Mouse (Mus musculus): ENCODE measurements around the gene Wfikkn1.
A peak's percentile ranks its signal among the peaks of the same experiment; 100 is the strongest.

The Wfikkn1 gene

DNA sequence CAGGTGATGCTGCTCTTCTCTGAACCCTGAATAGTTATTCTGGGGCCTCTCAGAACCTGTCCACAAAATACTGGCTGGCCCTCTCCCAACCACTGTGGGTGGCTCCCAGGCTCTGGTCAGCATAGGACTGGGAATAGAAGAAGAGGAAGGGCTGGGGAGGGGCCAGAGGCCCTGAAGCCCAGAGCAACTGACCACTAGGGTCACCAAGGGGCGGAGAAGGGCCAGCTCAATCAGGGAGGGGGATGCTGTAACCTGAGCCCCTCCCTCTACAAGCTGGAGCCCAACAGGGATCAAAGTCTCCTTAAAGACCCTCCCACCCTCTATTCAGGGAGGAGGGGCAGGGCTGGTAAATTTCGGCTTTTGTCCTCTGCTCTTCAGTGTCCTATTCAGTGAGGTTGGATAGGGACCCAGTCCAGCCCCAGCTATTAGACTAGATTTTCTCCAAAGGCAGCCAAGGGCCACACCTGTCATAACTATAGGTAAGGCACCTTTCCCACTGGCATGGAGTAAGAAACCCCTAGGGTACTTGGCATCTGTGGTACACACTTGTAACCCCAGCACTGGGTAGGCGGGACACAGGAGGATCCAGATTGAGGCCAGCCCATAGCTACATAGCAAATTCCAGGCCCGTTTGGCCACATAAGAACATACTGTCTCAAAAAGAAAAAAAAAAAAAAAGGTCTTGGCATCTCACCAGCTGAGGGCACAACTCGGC lies at the start of gene Wfikkn1:
Wfikkn1 (minus strand) TSS at position 663 of the 715 bp plus-strand sequence.
- DNase-seq: no peak

DNA sequence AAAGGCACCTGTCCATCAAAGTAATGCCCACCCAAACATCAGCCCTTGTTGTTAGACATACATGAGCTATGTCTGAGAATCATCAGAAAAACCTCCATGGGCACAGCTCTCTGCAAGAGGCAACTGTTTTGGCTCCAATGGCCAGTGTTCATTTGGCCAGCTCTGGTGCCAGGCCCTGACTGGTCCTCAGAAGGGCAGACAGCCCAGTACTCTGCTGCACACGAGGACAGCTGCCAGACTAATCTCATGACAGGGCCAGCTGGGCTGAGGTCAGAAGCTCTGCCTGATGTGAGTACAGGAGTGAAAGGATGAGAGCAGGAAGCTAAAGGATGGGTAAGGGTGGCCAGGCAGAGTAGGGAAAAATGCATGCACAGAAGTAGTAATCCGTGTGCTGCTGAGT lies 44.7 kb upstream of the Wfikkn1 start:
- no peak for DNase-seq

DNA sequence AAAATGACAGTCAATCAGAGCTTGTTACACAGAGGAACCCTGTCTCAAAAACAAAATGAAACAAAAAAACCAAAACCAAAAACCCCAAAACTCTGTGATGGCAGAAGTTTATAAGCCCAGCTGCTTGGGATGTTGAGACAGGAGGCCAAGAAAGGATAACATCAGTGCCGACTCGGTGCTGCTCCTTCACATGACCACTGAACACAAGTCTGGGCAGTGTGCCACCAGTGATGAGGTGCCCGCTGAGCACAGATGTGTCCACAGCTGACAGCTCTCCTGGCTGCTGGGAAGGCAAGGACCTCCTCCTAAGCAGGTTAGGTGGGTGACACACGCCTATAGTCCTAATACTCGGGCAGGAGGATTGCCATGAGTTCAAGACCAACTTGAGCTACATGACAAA lies 41.5 kb upstream of the Wfikkn1 start:
- DNase-seq: no peak

DNA sequence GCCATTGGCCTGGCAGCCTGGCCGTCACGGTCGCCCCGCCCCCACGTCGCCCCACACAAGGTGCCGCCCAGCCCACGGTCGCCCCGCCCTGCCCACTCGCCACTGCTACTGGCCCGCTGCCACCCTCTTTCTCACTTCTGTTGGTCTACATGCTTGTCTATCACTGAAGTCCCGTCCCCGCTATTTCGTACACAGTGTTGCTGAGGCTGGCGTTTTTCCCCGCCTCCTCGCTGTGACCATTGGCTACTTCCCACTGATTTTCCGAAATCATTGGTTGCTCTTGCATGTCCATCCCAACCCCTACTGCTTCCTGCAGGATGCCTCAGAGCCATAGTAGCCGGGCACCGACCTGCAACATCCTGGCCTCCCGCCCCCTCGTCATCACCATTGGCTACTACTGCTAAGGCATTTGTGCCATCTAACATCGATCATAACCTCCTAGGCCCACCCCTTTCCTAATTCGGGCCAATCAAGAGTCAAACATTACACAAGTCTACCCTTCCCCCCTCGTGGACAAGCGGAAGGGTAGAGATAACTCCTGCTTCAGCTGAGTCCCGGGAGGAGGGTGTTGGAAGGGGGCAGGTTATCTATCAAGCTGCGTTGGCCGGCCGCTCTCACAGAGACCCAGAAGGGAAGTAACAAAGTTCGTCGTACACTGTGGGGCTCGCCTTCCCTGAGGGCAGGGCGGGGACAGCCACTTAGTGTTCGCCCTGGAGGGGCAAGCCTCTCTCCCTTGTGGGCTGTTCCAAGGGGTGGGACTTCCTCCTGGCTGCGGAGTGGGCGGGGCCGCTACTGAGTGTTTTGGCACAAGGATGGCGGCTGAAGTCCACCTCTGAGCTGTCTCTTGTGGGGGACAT lies 39.4 kb upstream of the Wfikkn1 start:
- DNase-seq: peak; percentile 99

DNA sequence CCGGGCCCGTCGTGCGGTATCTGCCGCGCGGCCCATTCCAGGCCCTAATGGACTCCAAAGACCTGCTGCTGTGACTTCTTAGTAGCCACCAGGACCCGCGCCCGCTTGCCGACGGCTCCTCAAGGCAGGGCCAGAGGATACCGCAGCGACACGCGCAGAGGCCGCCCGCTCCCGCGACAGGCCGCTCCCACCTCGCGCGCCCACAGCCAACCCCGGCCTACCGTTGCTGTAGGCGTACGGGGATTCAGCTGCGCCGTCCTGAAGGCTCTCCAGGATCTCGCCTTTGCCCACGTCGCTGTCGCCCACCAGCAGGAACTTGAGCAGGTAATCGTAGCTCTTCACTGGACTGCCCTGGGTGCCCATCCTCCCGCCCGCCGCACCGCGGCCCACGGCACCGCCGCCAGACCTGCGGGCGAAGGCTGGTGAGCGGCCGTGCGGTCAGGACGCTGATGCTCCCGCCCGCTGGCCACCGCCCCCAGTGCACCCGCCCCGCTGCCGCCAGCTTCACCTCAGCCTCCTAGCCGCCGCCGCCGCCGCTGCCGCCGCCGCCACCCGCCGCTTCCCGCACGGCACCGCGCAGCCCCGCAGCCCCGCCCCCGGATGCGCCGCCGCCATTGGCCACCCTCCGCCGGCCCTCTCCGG lies 38.6 kb upstream of the Wfikkn1 start, which contains the start of gene Rab40c:
Rab40c (minus strand) TSS at position 584 of the 642 bp plus-strand sequence.
- DNase-seq: no peak

DNA sequence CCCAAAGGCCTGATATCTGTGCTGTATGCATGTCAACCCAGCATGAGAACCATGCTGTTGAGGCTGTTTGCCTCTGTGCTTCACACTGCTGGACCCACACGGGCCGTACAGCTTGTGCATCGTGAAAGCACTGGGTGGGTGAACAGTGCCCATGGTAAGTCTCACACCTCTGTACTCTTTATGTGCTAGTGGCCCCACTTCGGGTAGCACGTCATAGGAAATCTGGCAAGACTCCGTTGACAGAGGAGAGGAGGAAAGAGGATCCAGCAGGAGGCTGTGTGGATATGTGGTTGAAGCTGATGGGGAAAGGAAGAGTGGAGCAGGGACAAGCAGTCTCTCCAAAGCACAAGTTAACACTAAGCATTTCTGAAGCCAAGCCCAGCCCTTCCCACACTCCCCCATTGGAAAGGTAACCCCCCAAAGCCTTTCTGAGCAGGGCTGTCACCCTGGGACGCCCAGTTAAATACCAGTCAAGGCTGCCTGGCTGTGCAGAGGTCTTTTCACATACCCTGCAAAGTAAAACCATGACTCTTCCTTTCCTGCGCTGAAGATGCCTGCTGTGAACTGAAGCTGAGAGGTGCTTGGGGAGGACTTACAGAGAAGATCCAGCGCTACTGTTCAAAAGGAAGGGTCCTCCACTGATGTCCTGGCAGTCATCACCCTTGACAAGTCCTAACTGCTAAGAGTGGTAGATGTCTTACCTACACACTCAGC lies 37.5 kb upstream of the Wfikkn1 start:
- DNase-seq: no peak

DNA sequence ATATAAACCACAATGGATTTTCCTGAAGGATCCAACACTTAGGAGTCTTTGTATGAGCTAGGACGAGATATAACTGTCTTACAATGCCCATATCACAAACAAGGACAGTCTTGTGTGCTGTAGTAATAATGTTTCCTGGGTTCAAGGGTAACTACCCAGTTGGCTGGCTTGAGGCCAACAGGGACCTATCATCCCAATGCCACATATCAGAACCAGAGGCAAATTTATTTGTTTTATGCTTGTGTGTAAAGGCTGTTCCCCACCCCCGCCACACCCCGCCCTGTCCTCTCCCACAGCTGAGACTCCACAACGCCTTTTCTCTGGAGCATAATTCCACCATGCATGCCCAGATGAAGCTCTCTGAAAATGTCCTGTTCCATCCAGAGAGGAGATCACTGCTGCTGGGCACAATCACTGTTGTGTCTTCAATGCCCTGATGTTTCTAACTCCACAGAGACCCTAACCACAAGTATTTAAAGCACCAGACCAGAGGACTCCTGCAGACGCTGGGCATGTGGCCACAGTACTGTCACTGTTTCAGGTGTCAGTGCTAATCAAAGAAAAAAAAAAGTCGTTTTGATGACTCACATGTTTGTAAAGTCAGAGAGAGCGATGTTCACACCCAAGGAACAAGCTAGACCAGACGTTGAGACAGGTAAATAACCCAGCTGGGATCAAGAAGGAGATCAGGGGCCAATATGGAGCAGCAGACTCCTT lies 36.4 kb upstream of the Wfikkn1 start:
- DNase-seq: no peak

DNA sequence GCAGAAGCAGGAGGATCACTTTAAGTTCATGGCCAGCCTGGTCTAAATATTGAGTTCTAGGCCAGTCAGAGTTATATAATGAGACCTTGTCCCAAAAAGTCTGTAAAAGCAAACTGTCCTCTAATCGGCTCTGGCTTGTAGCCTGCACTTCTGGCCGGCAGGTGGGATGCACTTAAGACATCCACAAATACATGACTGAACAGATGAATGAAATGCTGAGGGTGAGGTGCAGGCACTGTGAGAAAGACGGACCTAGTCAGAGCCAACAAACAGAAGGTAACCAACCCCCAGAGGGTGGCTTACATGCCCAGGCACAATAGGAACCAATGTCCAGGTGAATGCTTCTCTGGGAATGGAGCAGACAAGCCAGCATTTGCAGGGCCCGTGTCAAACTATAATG lies 33.6 kb upstream of the Wfikkn1 start:
- DNase-seq: no peak

DNA sequence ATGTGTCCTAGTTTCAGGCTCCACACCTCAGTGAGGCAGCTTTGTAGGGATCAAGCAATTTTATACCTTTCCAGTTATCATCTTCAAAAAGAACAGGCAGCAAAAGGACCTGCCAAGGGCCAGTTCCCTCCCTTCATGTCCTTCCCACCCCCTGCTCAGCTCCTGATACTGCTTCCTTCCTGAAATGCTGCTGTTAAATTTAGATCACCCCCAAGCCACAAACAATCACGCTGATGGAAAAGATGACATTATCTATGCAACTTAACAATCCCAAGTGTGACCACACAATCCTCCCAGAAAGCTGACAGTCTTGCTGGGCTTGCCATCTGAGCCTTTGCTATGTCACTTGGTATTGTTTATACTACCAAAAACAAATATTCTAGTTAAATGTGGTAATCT lies 33.2 kb upstream of the Wfikkn1 start:
- DNase-seq: no peak

DNA sequence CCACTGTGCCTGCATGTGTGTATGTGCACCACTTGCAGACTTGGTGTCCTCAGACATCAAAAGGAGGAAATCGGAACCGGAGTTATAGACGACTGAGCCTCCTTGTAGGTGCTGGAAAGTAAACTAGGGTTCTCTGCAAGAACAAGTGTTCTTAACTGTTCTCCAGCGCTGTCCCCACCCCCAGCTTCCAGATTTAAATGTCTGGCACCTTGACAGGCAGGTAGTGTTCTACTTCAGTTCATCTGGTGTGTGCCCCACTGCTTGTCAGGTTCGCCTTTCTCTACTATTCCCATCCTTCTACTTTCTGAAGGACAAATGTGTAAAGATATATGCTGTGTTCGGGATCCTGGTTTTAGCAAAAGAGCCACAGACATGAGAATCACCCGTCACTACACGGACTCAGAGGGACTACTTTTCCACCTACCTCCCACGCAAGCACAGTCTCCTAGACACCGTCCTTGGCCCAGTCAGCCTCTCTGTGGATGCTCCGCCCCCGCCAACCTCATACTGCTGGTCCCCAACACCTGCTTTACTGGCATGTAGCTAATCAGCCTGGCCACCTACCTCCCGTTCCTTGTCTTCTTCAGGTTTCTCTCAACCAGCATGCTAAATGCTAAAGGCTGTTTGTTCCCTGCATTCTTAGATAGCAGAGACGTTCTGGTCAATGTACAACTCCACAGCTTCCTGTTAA lies 32.7 kb upstream of the Wfikkn1 start:
- DNase-seq: no peak

DNA sequence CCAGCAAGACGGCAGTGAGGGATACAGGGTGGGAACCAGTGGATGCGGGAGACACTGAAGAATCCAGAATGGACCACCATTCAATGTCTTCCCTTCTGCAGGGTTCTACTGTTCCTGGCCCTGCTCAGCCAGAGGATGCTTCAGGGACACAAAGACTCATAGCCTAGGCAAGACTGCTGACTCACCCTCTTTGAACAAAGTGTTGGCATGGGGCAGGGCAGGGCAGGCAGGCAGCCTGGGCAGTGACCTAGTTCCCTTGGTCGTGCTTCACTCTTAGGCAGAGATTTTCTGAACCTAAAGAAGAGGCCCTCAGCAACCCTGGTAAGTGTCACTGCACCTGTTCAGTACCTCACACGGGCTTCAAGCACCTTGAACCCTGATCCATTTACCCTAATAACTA lies 31.2 kb upstream of the Wfikkn1 start:
- DNase-seq: no peak

DNA sequence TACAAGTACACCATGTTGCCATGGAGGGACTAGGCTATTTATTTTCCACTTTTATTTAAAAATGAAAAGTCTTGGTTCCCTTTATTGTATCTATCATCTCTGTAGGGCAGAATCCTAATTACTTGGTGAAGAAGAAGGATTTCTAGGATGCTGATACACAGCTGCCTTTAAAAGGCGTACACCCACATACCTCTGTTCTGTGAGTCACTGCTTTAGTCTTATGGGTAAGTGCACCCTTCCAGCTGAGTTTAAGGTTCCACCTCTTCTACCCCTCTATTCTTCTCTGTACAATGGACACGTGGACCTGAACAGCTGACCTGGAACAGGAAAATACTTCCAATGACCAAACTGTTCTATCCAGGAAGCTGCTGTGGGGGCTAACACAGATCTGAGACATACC lies 27.0 kb upstream of the Wfikkn1 start:
- no peak for DNase-seq

DNA sequence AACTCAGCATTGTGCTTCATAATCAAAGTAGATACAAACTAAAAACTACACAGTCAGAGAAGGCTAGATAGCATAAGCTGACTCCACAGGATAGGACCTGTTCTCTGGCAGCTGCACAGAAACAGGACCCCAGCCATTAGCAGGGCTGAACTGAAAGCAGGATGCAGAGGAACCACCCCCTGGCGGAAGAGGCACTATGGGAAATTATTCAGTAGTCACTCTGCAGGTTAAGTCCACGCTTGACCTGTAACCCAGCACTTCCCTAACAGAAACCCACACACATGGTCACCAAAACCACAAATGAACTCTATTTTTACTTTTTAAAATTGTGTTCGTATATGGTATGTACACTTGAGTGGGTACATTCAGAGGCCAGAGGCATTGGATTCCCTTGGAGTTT lies 22.4 kb upstream of the Wfikkn1 start:
- no peak for DNase-seq

DNA sequence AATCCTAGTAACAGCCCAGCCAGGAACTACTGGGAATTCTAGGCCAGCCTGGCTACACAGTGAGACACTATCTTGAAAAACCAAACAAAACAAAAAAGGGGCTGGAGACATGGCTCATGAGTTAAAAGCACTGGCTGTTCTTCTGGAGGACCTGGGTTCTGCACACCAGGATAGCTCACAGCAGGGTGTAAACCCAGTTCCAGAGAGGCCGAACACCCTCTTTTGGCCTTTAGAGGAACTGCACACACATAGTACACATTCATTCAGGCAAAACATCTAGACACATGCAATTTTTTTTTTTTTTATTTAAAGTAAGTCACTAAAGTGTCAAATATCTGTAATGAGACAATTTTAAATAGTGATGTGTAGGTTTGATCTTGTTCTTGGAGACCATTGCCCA lies 19.5 kb upstream of the Wfikkn1 start:
- DNase-seq: no peak

DNA sequence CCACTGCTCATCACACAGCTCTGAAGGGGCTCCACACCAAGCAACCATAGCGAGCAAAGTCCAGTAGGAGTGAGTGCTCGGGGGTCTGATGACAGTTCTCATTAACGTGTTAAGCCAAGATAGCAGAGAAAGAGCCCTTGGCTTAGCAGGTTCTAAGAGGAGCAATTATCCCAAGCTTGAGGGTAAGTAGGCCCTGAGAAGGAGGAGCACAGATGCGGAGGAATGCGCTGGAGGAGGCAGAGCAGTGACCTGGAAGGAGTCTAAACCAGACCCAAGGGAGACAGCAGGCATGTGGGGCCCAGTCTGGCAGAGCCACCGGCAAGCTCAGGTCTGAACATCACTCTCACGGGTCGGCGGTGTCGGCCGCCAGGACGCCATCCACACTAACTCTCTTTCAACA lies 15.2 kb upstream of the Wfikkn1 start:
- DNase-seq: no peak

DNA sequence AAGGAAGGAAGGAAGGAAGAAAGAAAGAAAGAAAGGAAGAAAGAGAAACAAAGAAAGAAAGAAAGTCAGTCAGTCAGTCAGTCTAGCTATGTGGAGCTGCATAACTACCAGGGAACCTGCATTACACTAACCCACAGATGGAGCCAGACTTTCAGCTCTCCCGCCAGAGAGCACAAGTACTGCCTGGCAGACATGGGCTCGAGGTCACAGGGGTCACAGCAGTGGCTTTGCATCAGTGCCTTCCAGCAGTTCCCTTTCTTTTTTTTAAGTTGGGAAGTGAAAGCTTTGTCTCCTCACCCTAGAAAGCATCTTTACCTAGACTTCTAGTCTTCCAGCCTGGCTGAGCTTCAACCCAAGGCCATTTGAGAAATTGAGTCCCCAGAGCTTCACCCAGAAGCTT lies 14.8 kb upstream of the Wfikkn1 start:
- DNase-seq: no peak

DNA sequence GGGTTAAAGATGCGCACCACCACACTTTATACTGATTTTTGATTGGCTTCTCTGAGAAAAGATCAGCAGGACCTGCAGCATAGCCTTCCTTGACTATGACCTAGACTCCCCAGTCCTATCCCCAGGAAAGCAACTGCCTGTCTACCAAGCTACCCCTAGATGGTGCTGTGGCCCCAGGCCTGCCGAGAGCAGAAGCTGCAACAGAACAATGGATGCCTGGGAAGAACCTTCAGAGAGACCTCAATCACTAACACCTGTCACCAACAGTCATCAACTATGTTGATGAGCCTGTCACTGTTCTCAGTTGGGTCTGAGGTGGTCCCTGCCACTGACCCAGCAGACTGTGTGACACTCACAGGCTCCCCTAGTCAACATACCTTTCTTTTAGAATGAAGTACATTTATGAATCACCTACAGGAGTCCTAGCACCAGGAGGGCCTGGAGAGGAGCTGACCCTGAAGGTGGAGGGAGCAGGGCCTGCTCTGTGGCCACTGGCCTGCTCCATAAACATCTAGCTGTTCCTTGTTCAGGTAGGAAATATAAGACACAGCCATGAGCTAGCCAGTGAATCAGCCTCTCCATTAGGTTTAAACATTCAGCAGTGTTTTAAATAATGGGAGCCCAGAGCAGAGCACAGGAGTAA lies 13.4 kb upstream of the Wfikkn1 start:
- peak; percentile 72 for DNase-seq

DNA sequence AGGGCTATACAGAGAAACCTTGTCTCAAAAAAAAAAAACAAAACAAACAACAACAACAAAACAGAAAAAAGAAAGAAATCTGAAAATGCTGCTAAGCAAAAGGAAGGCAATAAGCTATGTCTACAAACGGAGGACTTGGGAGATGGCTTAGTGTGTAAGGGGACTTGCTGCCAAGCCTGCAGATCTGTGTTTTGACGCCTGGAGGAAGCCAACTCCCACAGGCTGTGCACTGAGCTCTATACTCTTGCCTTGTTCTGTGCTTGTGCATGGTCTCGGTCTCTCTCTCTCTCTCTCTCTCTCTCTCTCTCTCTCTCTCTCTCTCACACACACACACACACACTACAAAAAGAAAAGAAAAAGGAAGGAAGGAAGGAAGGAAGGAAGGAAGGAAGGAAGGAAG lies 8.2 kb upstream of the Wfikkn1 start:
- no peak for DNase-seq

DNA sequence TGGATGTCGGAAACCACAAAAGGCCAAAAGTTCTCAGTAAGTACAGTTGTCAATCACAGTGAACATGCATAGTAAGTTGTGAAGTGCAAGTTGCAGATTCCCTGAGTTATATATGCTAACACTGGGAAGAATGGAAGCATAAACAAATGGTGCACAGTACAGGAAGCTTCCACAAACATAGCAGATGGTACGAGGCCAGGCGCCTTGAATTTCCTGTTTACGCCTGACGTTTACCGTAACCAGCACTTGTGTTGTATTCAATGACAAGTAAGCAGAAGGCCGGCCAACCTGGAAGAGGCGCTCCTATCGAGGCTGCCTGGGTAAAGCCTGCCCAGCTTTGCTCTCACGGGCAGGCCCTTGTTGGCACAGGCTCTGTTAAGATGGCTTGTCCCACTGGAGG lies 6.8 kb upstream of the Wfikkn1 start:
- DNase-seq: no peak

DNA sequence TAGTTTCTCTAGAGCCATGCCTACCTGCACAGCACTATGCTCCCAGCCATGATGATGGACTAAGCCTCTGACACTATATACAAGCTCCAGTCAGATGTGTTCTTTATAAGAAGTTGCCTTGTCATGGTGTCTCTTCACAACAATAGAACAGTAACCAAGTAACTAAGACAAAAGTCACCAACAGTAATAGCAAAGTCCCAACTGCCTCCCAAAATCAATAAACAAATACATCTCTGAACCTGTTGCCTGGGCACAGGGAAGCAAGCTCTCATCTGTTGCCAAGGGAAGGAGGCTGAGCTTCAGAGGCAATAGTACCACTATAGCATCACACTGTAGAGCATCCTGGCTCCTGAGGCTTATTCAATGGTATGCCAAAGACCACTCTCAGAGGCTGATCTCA lies 6.1 kb upstream of the Wfikkn1 start:
- no peak for DNase-seq

DNA sequence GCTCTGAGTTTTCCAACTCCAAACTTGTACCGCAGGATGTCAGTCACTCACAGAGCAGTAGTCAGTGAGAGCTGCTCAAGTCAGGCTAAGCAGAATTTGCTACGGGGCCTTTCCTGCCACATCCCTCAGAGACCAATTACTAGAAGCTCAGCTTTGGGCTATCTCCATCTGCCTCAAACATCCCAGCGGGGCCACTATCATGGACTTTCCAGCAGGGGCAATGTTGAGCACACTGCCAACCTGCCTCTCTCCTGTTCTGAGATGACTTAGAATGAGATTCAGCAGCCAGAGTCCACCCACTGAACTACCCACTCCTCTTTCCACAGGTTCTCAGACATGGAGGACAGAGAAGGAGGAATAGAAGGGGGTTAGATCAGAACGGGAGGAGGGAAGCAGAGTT lies 5.0 kb upstream of the Wfikkn1 start:
- DNase-seq: peak; percentile 30
